Mouse (Mus musculus) frontal cortex, postnatal 36 days (tissue): ENCODE measurements around the gene Tprgl.

Source experiments
- DNase-seq, 2 experiments: peaks; one replicate each; pipeline ENCODE4 v3.0.0; 2022; ENCODE audit warnings: low spot score in 2 of 2

Gene Tprgl

DNA sequence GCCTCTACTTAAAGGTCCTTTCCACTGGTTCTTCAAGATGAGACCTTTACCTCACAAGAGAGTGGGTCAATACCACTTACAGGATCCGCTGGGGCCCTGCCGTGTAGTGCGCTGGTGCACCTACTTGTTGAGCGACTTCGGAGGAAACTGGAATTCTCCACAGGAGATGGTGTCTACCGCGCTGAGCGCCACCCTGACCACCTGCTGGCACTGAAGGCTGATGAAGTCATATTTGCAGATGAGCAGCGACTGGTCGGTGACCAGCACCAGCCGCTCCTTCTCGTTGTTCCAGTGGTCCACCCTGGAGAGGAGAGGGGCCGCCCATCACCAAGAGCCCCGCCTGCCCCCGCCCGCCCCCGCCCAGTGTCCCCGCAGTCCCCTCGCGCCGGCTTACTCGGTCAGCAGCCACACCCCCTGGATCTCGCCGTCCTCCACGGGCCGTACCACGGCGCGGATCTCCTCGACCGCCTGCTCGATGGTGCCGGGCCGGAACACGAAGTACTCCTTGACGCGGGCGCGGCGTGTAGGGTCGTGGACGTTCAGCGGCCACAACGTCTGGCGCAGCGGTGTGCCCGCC, 417 bp downstream of the Tprgl start:
- no peak for DNase-seq

DNA sequence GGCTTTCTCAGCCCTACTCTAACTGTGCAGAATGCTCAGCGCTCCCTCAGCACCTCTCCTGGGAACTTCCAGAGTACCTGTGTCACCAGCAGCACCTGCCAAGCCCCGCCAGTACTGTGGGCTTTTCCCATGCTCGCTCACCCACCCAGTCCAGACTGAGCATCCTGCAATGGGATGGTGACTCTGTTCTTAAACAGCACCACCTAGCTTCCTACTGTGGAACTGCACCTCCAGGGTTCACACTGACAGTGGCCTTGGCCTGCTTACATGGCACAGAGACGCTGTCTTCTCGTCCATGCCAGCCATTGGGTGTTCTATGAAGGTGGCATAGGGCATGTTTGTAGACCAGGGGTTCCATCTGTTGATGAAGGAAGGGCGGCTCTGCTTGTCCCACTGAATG, 1.5 kb downstream of the Tprgl start:
- DNase-seq: peak; percentile 77 to 86

DNA sequence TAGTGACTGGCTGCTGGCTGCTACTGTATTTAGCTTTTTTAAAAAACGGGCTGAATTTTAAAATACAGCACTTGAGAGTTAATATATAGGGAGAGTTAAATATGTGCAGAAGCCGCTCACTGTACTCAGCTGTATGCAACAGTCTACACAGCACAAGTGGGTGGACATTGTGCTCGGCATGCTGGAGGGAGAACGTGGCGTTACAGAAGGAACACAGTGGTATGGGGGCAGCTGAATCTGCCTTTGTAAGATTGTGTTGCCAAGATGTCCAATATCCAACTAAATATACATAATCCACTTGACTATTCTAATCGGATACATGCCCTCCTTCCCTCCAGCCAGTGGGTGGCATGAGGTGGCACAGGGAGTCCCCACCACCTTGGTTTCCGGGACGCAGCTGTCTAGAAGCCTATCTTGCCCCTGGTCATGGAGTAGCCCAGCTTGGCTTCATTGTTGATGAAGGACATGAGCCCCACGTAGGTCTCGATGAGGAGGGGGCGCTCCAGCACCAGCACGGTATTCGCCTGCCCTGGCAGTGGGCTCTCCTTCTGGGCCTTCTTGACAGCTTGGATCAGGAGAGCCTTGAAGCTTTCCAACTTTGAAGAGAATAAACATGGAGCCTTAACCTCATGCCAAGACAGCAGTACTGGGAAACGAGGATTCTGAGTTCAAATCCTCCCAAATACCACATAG, 2.4 kb downstream of the Tprgl start:
- DNase-seq: no peak

DNA sequence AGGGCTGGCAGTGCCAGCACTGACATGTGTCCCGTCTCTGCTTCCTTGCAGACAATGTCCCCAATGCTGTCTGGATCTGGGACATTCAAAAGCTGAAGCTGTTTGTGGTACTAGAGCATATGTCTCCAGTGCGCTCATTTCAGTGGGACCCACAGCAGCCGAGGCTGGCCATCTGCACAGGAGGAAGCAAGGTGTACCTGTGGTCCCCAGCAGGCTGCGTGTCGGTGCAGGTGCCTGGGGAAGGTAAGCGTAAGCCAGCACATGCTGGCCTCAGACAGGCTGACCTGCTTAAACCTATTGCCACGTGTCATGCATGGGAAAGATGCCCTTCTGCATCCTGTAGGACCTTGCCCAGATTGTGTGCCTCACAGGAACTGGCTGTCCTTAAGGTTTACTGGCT, 4.4 kb downstream of the Tprgl start:
- DNase-seq: no peak

DNA sequence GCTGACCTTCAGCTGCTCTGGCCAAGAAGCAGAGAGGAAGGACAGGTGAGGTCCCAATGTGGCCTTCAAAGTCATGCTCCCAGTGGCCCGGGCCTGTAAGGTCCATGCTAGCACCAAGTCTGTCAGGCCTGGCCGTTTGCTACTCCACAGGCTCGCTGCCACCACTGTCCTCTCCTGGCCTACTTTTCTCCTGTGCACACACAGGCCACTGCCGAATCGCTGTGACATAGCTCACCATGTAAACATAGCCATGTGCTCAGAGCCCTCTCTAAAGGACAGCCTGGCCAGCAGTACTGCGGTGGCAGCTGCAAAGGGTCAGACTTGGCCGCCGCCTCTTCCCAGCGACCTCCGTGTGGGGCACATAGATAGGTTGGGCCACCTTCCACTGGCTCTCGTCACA, 6.4 kb downstream of the Tprgl start:
- DNase-seq: no peak

DNA sequence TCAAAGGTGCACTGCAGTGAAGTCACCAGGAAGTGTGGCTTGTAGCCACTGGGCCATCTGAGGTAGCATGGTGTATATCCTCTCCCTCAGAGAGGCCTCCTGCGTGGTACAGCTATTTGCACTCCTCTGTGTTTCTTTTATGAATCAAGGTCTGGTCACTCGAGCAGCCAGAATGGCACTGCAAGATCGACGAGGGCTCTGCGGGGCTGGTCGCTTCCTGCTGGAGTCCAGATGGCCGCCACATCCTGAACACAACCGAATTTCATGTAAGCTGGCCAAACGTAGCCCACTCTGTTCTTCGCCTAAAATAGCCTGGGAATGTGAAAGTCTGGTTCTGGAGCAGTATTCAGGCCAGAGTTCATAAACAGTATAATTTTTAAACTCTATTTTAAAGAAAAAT, 14.1 kb downstream of the Tprgl start:
- DNase-seq: no peak

DNA sequence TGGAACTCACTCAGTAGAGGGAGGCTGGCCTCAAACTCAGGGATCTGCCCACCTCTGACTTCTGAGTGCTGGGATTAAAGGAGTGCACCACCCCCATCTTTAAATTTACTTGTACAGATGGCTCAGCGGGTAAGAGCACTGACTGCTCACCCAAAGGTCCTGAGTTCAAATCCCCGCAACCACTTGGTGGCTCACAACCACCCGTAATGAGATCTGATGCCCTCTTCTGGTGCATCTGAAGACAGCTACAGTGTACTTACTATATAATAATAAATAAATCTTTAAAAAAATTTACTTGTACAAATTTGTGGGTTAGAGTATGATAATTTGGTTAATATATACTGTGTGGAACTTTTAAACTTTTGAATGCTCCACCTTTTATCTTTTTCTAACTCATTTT, 15.8 kb downstream of the Tprgl start:
- DNase-seq: no peak

DNA sequence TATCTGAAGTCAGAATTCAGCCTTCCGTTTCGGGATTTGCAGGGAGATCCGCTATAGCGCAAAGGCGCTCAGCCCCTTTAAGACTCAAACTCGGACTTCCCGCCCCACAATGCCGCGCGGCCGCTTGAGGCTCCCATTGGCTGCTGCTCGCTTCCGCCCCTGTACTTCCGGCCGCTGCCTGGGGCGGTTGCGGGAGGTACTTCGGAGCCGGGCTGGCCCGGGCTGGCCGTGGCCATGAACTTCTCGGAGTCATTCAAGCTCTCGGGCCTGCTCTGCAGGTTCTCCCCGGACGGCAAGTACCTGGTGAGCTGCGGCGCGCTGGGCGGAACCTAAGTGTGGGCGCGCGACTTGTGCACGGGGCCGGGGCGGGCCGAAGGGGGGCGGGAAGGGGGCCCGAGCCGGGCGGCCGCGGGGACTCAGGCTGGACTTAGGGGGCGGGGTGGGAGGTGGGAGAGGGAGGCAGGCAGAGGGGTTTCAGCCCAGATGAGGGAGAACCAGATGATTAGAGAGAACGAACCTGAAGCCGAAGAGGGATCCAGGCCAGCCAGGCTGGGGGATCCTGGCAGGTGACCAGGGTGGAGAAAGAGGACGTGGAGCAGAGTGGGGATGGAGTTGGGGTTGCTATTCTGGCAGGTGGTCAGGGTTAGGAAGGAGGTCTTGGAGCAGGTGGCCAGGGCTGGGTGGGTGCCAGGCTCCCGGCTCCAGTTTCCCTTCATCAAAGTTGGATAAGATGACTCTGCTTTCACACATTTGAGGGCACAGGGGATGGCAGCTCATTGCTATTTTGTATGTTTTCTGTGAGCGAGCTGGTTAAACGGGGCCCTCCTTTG, 18.0 kb downstream of the Tprgl start, which contains the start of gene Wrap73:
Wrap73 (plus strand) TSS at position 162 of the 830 bp plus-strand sequence.
- peak; percentile 88 to 89 for DNase-seq

DNA sequence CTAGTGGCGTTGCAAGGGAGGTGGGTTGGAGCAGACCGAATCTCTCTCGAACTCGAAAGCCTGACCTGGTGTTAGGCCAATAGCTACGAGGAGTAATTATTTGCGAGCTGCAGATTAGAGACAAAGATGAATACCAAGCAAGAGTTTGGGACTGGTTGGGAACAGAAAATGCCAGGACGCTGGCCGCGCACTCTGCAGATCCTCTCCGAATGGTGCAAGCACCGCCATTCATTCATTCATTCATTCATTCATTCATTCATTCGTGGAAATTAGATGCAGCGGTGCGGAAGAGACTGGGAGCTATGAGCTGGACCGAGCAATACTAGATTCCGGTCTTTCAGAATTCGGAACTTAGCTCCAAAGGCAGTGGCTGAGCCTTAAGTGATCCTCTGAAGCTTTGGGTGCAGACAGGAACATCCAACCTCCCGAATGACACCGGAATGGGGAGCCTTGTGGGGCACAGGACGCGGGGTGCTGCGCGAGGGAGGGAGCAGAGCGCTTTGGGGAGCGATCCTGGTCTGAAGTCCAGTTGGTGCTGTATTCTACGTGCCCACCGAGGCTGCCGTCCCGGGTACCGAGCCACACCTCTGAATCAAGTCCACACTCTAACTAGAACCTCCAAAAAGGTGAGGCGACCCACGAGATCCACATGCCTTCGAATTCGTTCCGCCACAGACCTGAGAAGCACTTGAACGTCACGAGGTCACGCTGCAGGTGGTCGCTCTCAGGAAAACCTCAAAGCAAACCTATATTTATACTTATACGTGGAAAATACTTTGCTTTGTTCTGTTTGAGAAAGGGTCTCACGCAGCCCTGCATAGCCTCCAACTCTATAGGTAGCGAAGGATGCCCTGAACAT, 19.2 kb downstream of the Tprgl start:
- DNase-seq: no peak

DNA sequence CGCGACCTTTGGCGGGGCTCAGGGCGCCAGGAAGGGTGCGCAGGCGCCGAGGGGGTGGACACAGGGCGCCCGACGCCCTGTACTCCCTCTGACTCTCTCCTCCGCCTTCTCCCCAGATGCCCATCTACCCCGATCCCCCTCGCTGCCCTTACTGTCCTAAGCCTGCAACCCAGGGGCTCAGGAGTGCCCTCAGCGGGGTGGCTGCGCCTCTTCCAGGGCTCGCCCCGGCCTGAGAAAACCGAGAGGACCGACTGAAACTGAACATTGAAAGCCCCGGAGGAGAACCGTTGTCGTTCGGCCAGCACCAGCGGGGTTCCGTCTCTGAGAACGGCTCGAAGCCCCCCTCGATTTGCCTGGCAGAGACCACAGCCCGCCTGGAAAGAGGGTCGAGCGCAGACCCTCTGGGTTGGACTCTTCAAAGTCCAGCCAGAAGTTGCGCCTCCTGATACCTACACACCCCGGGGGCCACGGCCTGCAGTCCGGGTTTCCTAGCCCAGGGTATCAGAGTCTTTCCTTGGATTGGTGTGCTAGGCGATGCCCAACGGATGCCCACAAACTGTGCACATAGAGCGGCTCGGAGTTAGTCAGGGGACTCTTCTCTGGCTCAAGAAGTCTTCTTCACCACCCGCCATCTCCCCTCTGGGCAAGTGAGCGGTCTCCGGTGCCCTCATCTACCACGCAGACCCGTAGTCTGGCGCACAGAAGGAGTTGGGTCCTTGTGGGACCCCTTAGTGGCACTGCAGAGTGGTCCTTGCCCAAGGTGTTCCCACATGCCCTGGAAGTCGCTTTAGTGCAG, 20.1 kb downstream of the Tprgl start:
- DNase-seq: no peak

DNA sequence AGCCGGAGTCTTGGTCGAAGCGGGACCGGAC, 20.5 kb downstream of the Tprgl start, which contains the start of gene Trp73:
Trp73 (minus strand) TSS at position 27 of the 31 bp plus-strand sequence.
- no peak for DNase-seq

DNA sequence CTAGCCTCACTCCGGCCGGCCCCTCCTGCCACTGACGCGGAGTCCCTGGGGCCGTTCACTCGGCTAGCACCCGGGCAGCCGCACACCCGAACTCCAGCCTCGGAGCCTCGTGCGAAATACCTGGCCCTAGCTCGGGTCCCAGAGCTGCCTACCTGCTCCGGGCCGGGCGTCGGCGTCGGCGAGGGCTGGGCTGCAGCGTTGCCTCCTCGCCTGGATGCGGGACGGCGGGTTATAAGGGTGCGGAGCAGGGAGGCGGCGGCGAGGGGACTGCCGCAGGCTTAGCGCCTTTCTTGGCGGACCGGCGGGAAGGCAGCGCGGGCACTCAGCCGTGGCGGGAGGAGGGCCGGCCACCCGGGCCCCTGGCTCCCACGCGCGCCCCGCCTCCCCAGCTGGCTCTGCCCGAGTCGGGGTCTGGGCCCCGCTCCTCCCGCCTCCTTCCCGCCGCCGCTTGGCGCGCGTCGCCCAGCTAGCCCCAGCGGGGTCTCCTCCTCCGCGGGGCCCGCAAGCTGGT, 20.7 kb downstream of the Tprgl start:
- no peak for DNase-seq

DNA sequence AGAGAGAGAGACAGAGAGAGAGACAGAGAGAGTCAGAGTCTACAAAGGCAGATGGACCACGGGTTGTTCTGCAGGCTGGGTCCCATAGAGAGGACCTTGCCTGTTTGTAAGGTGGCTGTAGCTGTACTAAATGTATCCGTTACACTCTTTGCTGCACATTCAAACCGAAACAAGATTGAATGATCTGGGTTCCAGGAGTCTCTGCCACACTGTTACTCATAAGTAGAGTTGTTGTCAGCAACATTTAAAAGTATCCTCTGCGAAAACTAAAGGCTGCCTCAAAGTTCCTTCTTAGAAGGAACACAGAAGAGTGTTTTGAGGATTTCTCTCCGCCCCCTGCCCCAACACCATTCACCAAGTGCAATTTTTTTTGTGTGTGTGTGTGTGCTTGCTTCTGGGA, 23.3 kb downstream of the Tprgl start:
- DNase-seq: no peak

DNA sequence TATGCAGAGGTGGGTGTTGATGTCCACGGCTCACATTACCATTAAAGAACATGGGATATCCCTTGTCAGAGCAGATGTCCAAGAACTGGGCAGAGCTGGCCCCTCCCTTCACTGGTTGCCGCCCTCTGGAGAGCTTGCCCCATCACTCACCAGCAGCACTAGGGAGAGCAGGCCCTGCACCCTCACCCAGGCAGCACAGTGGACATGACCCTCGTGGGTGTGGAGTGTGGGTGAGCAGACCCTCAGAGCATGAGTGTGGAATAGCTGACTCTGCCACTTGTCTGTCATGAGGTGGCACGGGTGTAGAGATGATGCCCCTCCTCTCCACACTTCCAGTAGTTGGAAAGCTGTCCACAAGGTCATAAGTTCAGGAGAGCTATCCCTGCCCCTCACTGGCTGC, 25.7 kb downstream of the Tprgl start:
- DNase-seq: no peak

DNA sequence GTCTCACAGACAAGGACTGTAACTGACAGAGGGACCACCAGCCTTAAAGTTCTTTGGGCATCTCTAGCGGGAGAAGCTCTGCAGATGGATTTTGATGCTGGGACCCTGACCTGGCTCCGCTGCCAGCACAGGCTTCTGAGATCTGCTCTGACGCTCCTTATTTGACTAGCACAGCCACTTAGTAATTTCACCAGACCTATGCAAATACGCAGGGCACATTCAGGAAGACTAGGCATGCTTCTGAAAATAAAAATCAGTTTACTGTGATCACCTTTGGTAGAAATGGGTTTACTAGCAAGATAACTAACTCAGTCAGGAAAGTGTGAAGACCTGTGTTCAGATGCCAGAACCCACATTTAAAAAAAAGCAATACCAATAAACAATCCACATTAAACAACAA, 28.6 kb downstream of the Tprgl start:
- DNase-seq: no peak

DNA sequence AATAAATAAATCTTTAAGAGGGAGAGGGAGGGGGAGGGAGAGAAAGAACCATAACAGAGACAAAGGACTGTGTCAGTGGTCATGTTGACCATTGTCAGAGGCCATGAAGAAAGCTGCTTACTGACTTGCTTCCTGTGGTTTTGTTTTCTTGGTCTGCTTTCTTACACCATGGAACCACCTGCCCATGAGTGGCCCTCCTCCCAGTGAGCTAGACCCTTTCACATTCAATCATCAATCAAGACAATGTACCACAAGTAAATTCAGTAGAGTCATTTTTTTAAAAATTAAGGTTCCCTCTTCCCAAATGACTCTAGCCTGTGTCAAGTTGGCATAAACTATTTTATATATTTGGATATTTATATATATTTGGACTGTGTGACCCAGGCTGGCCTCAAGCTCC, 30.5 kb downstream of the Tprgl start:
- no peak for DNase-seq

DNA sequence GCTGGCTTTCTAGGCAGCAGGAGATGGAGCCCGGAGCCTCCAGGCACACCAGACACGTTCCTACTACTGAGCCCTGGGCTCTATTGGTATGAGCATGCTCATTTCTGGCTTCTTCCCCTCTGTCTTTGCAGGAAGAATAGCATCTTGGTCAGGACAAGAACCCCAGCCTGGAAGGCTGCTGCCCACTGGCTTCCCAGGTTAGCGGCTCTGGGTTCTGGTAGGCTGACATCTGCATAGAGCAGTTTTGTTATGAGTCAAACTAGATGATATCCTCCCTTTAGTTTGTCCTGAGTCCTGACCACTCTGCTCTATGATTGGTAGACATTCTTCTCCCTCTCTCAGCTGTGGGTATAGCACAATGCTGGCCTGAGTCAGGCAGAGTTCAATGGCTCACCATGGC, 33.2 kb downstream of the Tprgl start:
- no peak for DNase-seq

DNA sequence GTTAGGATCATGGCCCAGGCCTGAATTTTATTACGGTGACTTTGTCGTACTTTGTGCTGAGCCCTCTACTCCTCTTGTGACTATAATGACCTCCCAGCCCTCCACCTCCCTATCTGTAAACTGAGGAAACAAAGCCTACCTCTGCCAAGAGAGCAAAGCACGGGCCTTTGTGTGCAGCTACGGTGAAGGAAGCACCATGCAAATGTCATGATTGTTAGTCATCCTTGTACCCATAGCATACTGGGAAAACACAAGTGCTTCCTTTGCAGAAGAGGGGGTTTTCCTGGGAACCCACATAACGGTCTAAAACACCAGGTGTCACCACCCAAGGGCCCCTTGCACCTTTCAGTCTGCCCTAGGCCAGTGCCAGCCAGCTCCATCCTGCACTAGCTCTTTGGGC, 35.3 kb downstream of the Tprgl start:
- DNase-seq: no peak

DNA sequence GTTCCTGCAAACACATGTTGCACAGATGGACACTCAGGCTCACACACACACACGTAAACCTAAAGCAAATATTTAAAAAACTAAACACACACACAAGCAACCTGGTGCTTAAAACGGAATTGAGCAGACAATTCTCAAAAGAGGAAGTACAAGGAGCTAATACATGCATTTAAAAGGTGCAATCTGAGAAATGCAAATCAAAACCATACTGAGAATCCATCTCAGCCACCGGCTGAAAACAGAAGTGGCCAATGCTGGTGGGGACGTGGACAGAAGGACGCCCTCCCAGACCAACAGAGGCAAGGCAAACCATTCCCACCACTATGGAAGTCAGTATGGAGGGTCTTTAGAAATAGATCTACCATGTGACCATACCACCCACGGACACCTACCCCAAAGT, 36.9 kb downstream of the Tprgl start:
- DNase-seq: no peak

DNA sequence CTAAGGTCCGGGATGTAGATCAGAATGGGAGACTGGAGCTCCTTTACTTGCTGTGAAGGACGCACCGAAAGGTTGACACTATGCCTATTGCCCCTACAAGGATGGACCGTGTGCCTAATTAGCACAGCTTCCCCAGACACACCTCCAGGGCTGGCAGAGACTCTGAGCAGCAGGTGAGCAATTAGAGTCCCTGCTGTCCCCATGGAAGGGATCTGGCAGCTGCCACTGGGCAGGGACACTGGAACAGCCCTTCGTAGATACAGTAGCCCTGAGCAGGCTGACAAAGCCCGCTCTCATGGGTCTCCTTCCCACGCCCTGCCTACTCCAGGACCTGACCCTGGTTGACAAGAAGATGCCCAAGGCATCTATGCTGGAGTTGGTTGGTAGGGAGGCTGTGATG, 38.1 kb downstream of the Tprgl start:
- no peak for DNase-seq

DNA sequence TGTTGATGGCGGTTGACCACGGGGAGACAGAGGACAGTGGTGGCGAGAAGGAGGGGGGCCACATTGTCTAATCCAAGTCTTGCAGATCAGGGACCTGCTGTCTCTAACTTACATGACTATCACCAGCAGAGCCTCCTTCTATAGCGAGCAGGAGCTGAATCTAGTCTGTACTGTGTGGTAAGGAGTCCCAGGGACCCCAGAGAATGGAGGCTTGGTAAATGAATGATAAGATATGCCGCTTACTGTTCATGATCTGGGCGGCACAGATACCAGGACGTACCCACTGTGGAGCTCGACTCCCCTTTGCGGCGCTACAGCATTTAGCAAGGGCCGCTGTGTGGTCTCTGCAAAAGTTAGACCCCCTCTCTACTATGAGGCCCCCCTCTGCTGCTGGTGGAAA, 38.7 kb downstream of the Tprgl start:
- no peak for DNase-seq

DNA sequence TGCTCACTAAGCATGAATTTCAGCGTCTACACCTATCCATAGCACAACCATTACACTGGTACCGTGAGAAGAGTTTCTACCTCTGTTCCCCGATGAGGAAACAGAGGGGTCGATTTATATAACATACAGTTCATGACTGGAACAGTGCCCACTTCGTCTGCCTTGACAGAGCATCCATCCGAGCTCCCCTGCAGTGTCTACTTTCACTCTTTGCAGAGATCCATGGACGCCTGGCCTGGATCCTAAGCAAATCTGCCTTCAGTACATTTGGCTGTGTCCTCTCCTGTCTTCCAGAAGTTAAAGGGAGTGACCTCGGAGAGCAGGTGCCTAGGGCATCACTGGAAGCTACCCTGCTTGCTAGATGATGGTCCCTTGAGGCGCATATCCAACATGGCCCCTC, 41.3 kb downstream of the Tprgl start:
- DNase-seq: no peak
